Mouse (Mus musculus): ENCODE results near the gene Gm42688.

DNA sequence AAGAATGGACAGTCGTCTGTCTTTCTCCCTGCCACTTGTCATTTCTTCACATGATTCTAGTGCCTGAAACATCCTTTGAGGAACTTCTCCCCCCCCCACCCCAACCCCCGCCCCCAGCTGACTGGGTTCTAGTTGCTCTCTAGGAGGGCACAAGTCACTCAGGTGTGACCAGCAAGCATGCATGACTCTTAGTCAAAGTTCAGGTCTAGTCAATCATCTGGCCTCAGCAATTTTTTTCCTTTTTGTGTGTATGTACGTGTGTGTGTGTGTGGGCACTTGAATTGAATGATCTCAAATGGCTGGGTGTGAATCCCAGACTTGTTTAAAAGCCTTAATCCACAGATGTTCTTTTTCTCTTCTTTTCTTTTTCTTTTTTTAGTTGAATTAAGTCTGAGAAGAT lies 32.8 kb downstream of the Gm42688 start:
- no peak for TF ChIP-seq POLR2A (IDR thresholded peaks at IDR 0.05; ENCODE audit: low read depth, low read length)
- TF ChIP-seq CTCF (IDR thresholded peaks at IDR 0.05; ENCODE audit: borderline replicate concordance, insufficient read depth, low read length), result no peak
